Mouse (Mus musculus) heart, embryonic 13.5 days (tissue): Measurements from ENCODE around the gene 4930512M02Rik. TPM values are rescaled to one million over a fixed set of nuclear protein-coding genes. Genes with fewer than 3 reads are reported as not detected.
"Not testable (repeated sequence)": the region's sequence is repeated elsewhere in the genome, so short reads cannot be mapped to it uniquely, and the experiment has no call there.

Experiments used
- ATAC-seq: fragments of 200-750 bp; cut with Nextera tagmentation; 2 replicates; pipeline ENCODE4 v1.8.0; 2017; ENCODE audit warnings: moderate TSS enrichment; ENCODE audit not compliant: insufficient number of reproducible peaks, low FRiP score, low TSS enrichment; ENCODE audit errors: extremely low read depth
- H3K27ac ChIP-seq: fragments of 300-500 bp; sonication (generic); replicated peaks from 2 replicates; pipeline ENCODE4 v1.5.1; 2015; ENCODE audit warnings: moderate library complexity, mild to moderate bottlenecking, inconsistent platforms
- H3K27me3 ChIP-seq: fragments of 300-500 bp; sonication (generic); replicated peaks from 2 replicates; pipeline ENCODE4 v1.6.1; 2015; ENCODE audit warnings: mild to moderate bottlenecking, inconsistent platforms
- H3K36me3 ChIP-seq: fragments of 300-500 bp; sonication (generic); 2 replicates; pipeline ENCODE4 v1.6.1; 2015; ENCODE audit warnings: mild to moderate bottlenecking, inconsistent platforms
- H3K4me1 ChIP-seq: fragments of 300-500 bp; sonication (generic); 2 replicates; pipeline ENCODE4 v1.6.1; 2015; ENCODE audit warnings: inconsistent platforms
- H3K4me2 ChIP-seq: fragments of 300-500 bp; sonication (generic); 2 replicates; pipeline ENCODE4 v1.6.1; 2015; ENCODE audit warnings: inconsistent platforms, mild to moderate bottlenecking, moderate library complexity
- H3K4me3 ChIP-seq: fragments of 300-500 bp; sonication (generic); 2 replicates; pipeline ENCODE4 v1.5.1; 2015; ENCODE audit warnings: moderate library complexity, mild to moderate bottlenecking, inconsistent platforms
- H3K9ac ChIP-seq: fragments of 300-500 bp; sonication (generic); 2 replicates; pipeline ENCODE4 v1.6.1; 2015; ENCODE audit warnings: inconsistent platforms, mild to moderate bottlenecking, moderate library complexity
- H3K9me3 ChIP-seq: fragments of 300-500 bp; sonication (generic); 2 replicates; pipeline ENCODE4 v1.6.1; 2016; ENCODE audit warnings: inconsistent platforms
- WGBS: fragments of 180-500 bp; shearing (Covaris S2); methylation state at CpG from one replicate; pipeline ENCODE4 v1.1.7; 2015; ENCODE audit warnings: mixed read lengths; 5-methylcytosine and 5-hydroxymethylcytosine counted together
- polyA plus RNA-seq: library from polyadenylated mRNA; unstranded; fragments of >200 nt; fragmentation: Nextera tagmentation; extraction: Ambion mirVana; gene quantifications from 2 replicates; pipeline ENCODE4 v1.2.1, GENCODE M21; 2015

Gene 4930512M02Rik
- not detected in 2 replicates for polyA plus RNA-seq

DNA sequence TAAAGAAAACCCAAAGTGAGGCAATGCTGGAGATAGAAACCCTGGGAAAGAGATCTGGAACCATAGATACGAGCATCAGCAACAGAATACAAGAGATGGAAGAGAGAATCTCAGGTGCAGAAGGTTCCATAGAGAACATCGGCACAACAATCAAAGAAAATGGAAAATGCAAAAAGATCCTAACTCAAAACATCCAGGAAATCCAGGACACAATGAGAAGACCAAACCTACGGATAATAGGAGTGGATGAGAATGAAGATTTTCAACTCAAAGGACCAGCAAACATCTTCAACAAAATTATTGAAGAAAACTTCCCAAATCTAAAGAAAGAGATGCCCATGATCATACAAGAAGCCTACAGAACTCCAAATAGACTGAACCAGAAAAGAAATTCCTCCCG is at the start of gene 4930512M02Rik:
TSS of gene 4930512M02Rik (minus strand) at position 101 of the 400 bp plus-strand sequence.
- H3K9me3 ChIP-seq, H3K4me1 ChIP-seq, H3K27me3 ChIP-seq, H3K4me2 ChIP-seq, ATAC-seq, H3K9ac ChIP-seq, H3K4me3 ChIP-seq, H3K27ac ChIP-seq, H3K36me3 ChIP-seq: not testable (repeated sequence)
- 84% methylated on average over 3 of the region's 4 CpGs for WGBS

DNA sequence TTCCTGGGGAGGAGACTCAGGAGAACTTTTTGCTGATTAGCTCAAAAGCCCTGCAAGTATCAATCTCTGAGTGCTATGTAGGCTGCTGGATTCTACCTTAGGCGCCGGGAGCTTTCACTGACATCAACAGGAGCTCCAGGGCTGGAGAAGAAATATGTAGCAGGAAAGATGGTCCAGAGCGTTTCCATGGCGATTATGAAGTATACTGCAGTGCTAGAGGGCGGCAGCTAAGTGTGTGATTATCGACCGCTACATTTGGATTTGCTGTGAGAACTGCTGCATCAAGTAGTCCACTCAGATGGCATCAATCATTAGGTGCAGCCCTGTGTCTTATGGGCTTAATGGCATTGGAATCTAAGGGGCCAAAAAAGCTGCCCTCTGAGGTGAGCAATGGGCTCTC is 49.5 kb upstream of the 4930512M02Rik start:
- H3K9ac ChIP-seq = no peak overlapping the region
- H3K9me3 ChIP-seq = no peaks in the 10 kb centered on the region
- H3K36me3 ChIP-seq = no peaks in the 10 kb centered on the region
- ATAC-seq = no peak
- 79% methylated on average over 7 of the region's 7 CpGs for WGBS
- no peaks in the 10 kb centered on the region for H3K4me1 ChIP-seq
- no peak overlapping the region for H3K4me2 ChIP-seq
- peaks cover 16% of the 10 kb centered on the region for H3K27me3 ChIP-seq
- no peak overlapping the region for H3K27ac ChIP-seq
- H3K4me3 ChIP-seq = no peak overlapping the region

DNA sequence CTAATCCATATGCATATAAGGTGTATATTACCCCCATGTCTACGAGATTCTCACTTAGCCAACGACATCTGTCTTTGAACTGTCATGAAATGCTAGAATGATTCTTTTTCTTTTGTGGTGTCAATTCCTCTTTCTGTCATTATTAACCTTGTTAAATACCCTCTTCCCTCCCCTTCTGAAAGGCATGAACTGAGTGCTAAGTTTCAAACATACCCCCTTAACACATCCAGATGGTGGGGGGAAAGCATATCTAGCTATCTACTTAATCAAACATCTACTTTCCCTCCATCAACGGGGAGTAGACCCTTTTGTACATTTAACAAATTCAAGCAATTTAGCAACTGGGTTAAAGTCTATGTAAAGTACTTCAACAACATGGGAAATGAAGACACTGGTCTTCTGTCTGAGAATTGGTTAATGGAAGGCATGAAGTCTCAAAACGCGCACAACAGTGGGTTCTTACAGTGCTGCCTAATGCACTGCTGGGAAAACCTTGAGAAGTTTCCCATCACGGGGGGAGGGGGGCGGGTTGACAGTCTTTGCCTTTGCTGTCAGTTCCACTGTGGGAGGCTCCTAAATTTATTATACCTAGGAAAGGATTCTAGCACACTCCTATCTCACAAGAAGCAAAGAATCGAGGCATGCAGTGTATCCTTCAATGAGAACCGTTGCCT is 48.6 kb upstream of the 4930512M02Rik start:
- H3K27ac ChIP-seq = no peak overlapping the region
- peaks cover 11% of the 10 kb centered on the region for H3K27me3 ChIP-seq
- no peaks in the 10 kb centered on the region for H3K4me1 ChIP-seq
- H3K4me3 ChIP-seq = no peak overlapping the region
- H3K9ac ChIP-seq = no peak overlapping the region
- H3K9me3 ChIP-seq = no peaks in the 10 kb centered on the region
- H3K4me2 ChIP-seq = no peak overlapping the region
- ATAC-seq = no peak
- no peaks in the 10 kb centered on the region for H3K36me3 ChIP-seq
- WGBS = 79% methylated on average over 9 of the region's 9 CpGs

GRCm38 (mm10) chr11:11675063-11675462 is 47.4 kb upstream of the 4930512M02Rik start:
- peaks cover 11% of the 10 kb centered on the region for H3K27me3 ChIP-seq
- no peaks in the 10 kb centered on the region for H3K36me3 ChIP-seq
- H3K9ac ChIP-seq = no peak overlapping the region
- ATAC-seq = no peak
- no peak overlapping the region for H3K27ac ChIP-seq
- no peak overlapping the region for H3K4me2 ChIP-seq
- no peaks in the 10 kb centered on the region for H3K4me1 ChIP-seq
- no peak overlapping the region for H3K4me3 ChIP-seq
- no peaks in the 10 kb centered on the region for H3K9me3 ChIP-seq

DNA sequence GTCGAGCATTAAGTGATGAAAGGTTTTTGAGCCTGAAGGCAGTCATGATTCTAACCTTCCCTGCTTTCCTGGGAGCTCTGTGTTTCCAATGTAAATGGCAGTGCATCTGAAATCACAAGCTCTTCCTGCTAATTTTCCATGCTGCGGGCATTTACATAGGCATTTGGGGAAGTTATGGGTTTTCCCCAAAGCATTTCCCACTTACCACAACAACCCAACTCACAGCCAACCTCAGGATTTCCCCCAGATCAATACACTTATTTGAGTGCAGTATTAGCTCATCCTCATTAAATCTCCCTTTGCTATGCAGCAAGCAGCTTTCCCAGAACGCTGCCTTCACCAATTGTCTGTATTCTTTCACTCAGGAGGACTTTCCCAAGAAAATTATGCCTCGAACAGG is 45.3 kb upstream of the 4930512M02Rik start:
- Histone ChIP-seq H3K9me3 (no peaks in the 10 kb centered on the region), H3K4me3 (no peak overlapping the region), H3K4me1 (no peaks in the 10 kb centered on the region), H3K27me3 (peaks cover 5% of the 10 kb centered on the region; the same call in 1 of the 2 replicates), H3K27ac (no peak overlapping the region), H3K4me2 (no peak overlapping the region), H3K36me3 (no peaks in the 10 kb centered on the region), H3K9ac (no peak overlapping the region)
- 56% methylated on average over 4 of the region's 4 CpGs for WGBS
- no peak for ATAC-seq

- H3K4me2 ChIP-seq = no peak overlapping the region
- no peaks in the 10 kb centered on the region for H3K4me1 ChIP-seq
- no peaks in the 10 kb centered on the region for H3K9me3 ChIP-seq
- no peak overlapping the region for H3K27ac ChIP-seq
- WGBS = 83% methylated on average over 3 of the region's 3 CpGs
- H3K27me3 ChIP-seq = no peaks in the 10 kb centered on the region
- no peaks in the 10 kb centered on the region for H3K36me3 ChIP-seq
- no peak overlapping the region for H3K4me3 ChIP-seq
- ATAC-seq = no peak
- H3K9ac ChIP-seq = no peak overlapping the region
These were observed 40.3 kb upstream of the 4930512M02Rik start for GRCm38 (mm10) chr11:11667922-11668290.

DNA sequence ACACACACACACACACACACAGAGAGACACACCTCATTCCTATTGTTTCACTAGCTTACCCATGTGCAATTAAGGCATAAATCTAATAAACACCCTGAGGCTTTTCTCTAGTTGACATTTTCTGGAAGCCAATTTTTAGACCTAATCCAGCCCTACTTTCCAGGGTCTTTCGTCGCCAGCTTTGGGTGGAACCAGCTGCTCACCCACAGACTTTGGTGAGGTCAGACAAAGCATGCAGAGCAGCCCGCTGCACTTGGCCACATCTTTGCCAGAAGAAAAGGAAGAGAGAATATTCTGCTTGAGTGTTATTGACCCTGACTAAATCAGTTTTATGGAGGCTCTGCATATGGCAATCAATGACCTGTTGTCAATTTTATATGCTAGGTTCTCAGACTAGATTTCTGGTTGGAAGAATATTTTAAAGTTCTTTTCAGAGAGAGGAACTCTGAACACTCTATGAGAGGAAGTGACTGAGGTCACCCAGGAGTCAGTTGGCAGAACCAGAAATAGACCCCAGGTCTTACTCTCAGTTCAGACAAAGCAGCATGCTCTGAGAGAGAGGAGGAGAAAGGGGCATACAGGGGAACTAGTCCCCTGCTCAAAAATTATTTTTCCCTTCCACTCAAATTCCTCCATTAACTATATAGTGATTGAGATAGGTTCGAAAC is 39.8 kb upstream of the 4930512M02Rik start:
- Histone ChIP-seq H3K36me3 (no peaks in the 10 kb centered on the region), H3K4me3 (no peak overlapping the region), H3K4me2 (no peak overlapping the region), H3K9me3 (no peaks in the 10 kb centered on the region), H3K4me1 (no peaks in the 10 kb centered on the region), H3K27ac (no peak overlapping the region), H3K27me3 (no peaks in the 10 kb centered on the region), H3K9ac (no peak overlapping the region)
- ATAC-seq = no peak
- WGBS = 70% methylated on average over 4 of the region's 4 CpGs

GRCm38 (mm10) chr11:11660651-11661050 is 33.0 kb upstream of the 4930512M02Rik start:
- Histone ChIP-seq H3K36me3 (no peaks in the 10 kb centered on the region), H3K4me3 (no peak overlapping the region), H3K9me3 (no peaks in the 10 kb centered on the region), H3K27ac (no peak overlapping the region), H3K4me1 (no peaks in the 10 kb centered on the region), H3K27me3 (no peaks in the 10 kb centered on the region), H3K4me2 (no peak overlapping the region), H3K9ac (no peak overlapping the region)
- 70% methylated on average over 4 of the region's 4 CpGs for WGBS
- no peak for ATAC-seq

DNA sequence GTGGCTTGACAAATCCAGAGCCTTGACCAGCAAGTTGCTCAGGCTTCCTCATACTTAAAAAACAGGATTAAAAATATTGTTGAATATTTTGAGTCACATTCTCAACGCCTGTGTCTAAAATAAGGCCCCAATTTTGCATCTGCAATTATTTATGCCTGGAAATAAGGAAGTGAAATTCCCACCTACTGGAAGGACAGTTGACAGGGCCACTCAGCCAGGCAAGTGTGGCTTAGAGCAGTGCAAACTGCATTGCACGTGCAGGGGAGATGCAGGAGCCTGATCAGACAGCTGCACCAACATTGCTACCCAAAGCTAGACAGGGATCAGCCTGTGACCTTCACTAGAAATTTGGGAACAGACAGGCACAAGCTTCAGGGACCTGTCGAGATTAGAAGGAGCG is 31.2 kb upstream of the 4930512M02Rik start:
- WGBS = 63% methylated on average over 4 of the region's 4 CpGs
- H3K9me3 ChIP-seq = no peaks in the 10 kb centered on the region
- H3K4me3 ChIP-seq = no peak overlapping the region
- ATAC-seq = no peak
- no peak overlapping the region for H3K9ac ChIP-seq
- no peak overlapping the region for H3K27ac ChIP-seq
- H3K36me3 ChIP-seq = no peaks in the 10 kb centered on the region
- H3K27me3 ChIP-seq = no peaks in the 10 kb centered on the region
- no peak overlapping the region for H3K4me2 ChIP-seq
- no peaks in the 10 kb centered on the region for H3K4me1 ChIP-seq

- Histone ChIP-seq H3K4me2 (no peak overlapping the region), H3K9me3 (no peaks in the 10 kb centered on the region), H3K9ac (no peak overlapping the region), H3K36me3 (no peaks in the 10 kb centered on the region), H3K4me1 (no peaks in the 10 kb centered on the region), H3K4me3 (no peak overlapping the region), H3K27ac (no peak overlapping the region), H3K27me3 (no peaks in the 10 kb centered on the region)
- ATAC-seq = no peak
- 78% methylated on average over 4 of the region's 4 CpGs for WGBS
These were observed 30.0 kb upstream of the 4930512M02Rik start for GRCm38 (mm10) chr11:11657634-11658033.

- H3K9me3 ChIP-seq = no peaks in the 10 kb centered on the region
- no peaks in the 10 kb centered on the region for H3K36me3 ChIP-seq
- no peak for ATAC-seq
- 55% methylated on average over 5 of the region's 5 CpGs for WGBS
- no peak overlapping the region for H3K4me3 ChIP-seq
- no peak overlapping the region for H3K4me2 ChIP-seq
- no peak overlapping the region for H3K9ac ChIP-seq
- H3K4me1 ChIP-seq = no peaks in the 10 kb centered on the region
- no peaks in the 10 kb centered on the region for H3K27me3 ChIP-seq
- no peak overlapping the region for H3K27ac ChIP-seq
These were observed 29.4 kb upstream of the 4930512M02Rik start for GRCm38 (mm10) chr11:11656995-11657530.

- Histone ChIP-seq H3K27ac (no peak overlapping the region), H3K4me1 (no peaks in the 10 kb centered on the region), H3K4me2 (no peak overlapping the region), H3K9me3 (no peaks in the 10 kb centered on the region), H3K4me3 (no peak overlapping the region), H3K9ac (no peak overlapping the region), H3K27me3 (no peaks in the 10 kb centered on the region), H3K36me3 (no peaks in the 10 kb centered on the region)
- ATAC-seq = no peak
- WGBS = 73% methylated on average over 3 of the region's 3 CpGs
These were observed 28.8 kb upstream of the 4930512M02Rik start for GRCm38 (mm10) chr11:11656388-11656787.
